Mouse (Mus musculus): ENCODE measurements around the gene E4f1. TPM values are rescaled to one million over a fixed set of nuclear protein-coding genes. Genes with fewer than 3 reads are reported as not detected.

The E4f1 gene
- polyA plus RNA-seq, 1 experiment: 79.4 TPM

DNA sequence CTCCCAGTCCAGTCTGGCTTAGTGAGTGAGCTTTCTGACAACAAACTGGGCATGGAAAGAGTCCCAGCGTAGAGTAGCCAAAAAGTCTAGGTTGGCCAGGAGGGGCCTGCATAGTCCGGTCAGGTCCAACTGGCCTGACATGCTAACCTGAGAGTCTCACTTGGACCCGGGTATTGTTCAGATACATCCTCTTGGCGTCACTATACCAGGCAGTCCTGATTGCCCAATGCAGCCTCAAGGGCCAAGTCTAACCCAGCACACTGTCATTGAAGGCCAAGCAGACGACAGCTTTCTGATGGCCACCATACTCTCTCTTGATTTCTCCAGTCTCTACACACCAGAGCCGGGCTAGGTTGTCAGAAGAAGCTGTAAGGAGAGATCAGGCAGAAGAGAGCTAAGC, 5.5 kb upstream of the E4f1 start:
- no peak for DNase-seq
- H3K27me3 ChIP-seq (ENCODE audit: control insufficient read depth, insufficient read depth, low read length): no peaks in the 10 kb centered on the region
- peaks cover 24% of the 10 kb centered on the region for H3K4me1 ChIP-seq (ENCODE audit: control insufficient read depth, insufficient read depth, low read length)
- 85% methylated on average over 6 of the region's 6 CpGs for WGBS
- no peak overlapping the region for H3K4me3 ChIP-seq (replicated peaks; ENCODE audit: insufficient read depth, low read depth, low read length)
- H3K27ac ChIP-seq (ENCODE audit: insufficient read depth, low read length): no peak overlapping the region
- TF ChIP-seq CTCF (IDR thresholded peaks at IDR 0.05; ENCODE audit: borderline replicate concordance, insufficient read depth, low read depth, low read length) (no peak), POLR2A (IDR thresholded peaks at IDR 0.05; ENCODE audit: borderline replicate concordance, insufficient read depth, low read length) (no peak)

DNA sequence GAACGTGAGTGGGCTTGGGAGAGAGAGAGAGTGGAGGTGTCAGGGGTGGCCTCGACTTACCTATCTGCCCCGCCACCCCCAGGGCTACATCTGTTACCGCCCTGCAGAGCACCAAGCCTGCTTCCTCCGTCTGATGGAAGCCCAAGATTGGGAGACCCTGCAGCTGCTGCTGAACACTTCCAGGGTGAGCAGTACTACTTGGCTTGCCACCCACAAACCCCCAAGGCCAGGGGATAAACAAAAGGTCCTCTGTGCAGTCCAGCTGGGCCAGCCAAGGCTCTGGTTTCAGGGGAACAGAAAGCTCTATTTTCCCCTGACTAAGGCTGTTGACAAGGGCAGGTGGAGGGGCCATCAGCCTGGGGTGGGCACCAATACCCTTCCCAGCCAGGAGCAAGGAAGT, 4.4 kb upstream of the E4f1 start:
- DNase-seq: peak in 1 of 2 experiments; percentile 43
- no peak for TF ChIP-seq POLR2A (IDR thresholded peaks at IDR 0.05; ENCODE audit: borderline replicate concordance, insufficient read depth, low read length)
- no peak for TF ChIP-seq CTCF (IDR thresholded peaks at IDR 0.05; ENCODE audit: borderline replicate concordance, insufficient read depth, low read depth, low read length)
- H3K27me3 ChIP-seq (ENCODE audit: control insufficient read depth, insufficient read depth, low read length): no peaks in the 10 kb centered on the region
- H3K4me3 ChIP-seq (replicated peaks; ENCODE audit: insufficient read depth, low read depth, low read length): no peak overlapping the region
- peaks cover 24% of the 10 kb centered on the region for H3K4me1 ChIP-seq (ENCODE audit: control insufficient read depth, insufficient read depth, low read length)
- 71% methylated on average over 5 of the region's 5 CpGs for WGBS
- H3K27ac ChIP-seq (ENCODE audit: insufficient read depth, low read length): peak overlapping the region; percentile 23; the same call in 1 of the 2 replicates

DNA sequence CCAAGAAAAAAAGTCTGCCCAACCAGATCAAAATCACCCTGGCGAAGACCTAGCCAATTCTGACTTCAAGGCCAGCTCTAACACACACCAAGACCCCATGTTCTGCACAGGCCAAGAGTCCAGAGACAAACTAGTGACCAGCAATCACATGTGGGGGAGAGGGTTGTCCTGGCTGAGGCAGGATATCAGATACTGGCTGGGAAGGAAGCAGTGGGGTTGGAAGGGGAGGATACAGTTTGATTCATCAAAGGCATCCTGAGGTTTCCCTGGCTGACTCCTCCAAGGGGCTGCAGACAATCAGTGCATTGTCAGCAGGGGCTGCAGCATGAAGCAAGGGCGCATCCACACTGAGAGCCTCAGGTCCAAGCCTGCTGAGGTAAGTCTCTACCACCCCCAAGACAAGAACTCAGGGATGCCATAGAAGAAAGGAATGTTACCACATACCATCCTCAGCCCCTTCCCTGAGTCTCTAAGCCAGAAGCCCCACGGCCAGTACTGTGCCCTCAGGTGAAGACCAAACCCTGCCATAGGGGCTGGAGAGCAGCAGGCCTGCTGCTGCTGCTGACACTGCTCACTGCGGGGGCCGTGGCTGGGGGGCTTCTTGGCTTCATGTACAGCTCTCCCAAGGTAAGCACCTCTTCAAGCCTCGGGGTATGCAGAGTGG, 3.6 kb upstream of the E4f1 start, which contains the start of gene Bricd5:
Gene Bricd5 (plus strand): TSS at position 273 of the 664 bp plus-strand sequence.
- peak within 1 kb of the TSS; percentile 8; the same call in 1 of the 2 replicates for H3K27ac ChIP-seq (ENCODE audit: insufficient read depth, low read length)
- 67% methylated on average over 6 of the region's 6 CpGs for WGBS

DNA sequence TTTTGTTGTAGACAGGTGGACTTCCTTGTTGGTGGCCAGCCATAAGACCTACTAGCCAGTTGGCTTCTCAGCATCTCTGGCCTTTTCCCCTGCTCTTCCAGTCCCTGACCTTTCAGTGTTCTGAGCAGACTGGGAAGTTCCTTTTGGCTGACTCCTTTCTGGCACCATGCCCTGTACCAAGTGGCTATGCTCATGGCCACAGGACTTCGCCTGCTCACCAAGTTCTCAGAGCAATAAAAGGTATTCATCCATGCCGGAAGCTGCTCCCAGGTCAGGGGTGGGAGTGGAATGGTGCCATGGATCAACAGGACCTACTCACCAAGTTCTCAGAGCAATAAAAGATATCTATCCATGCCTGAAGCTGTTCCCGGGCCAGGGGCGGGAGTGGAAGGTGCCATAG, 2.4 kb upstream of the E4f1 start:
- WGBS: 24% methylated on average over 4 of the region's 4 CpGs
- peak; percentile 70 to 85 for DNase-seq

More for the DNA sequence above, 3.6 kb upstream of the E4f1 start, which contains the start of gene Bricd5:
- H3K4me3 ChIP-seq (replicated peaks; ENCODE audit: insufficient read depth, low read depth, low read length): peak within 1 kb of the TSS; percentile 3
- TF ChIP-seq POLR2A (IDR thresholded peaks at IDR 0.05; ENCODE audit: borderline replicate concordance, insufficient read depth, low read length) (no peak), CTCF (IDR thresholded peaks at IDR 0.05; ENCODE audit: borderline replicate concordance, insufficient read depth, low read depth, low read length) (no peak)
- no peaks in the 10 kb centered on the region for H3K27me3 ChIP-seq (ENCODE audit: control insufficient read depth, insufficient read depth, low read length)
- no peak for DNase-seq
- H3K4me1 ChIP-seq (ENCODE audit: control insufficient read depth, insufficient read depth, low read length): peaks cover 24% of the 10 kb centered on the region

DNA sequence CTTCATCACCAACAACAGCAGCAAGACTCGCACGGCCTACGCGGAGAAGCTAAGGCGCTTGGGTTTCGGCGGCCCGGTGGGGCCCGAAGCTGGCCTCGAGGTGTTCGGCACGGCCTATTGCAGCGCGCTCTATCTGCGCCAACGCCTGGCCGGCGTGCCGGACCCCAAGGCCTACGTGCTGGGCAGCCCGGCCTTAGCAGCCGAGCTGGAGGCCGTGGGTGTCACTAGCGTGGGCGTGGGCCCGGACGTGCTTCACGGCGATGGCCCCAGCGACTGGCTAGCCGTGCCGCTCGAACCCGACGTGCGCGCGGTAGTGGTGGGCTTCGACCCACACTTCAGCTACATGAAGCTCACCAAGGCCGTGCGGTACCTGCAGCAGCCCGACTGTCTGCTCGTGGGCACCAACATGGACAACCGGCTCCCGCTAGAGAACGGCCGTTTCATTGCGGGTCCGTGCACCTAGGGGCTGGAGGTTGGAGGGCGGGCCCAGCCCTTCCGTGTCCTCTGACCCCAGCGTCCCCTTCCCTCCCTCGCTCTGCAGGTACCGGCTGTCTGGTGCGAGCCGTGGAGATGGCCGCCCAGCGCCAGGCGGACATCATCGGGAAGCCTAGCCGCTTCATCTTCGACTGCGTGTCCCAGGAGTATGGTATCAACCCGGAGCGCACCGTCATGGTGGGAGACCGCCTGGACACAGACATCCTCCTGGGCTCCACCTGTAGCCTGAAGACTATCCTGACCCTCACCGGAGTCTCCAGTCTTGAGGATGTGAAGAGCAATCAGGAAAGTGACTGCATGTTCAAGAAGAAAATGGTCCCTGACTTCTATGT, 801 bp upstream of the E4f1 start:
- Histone ChIP-seq H3K27ac (ENCODE audit: insufficient read depth, low read length) (peak overlapping the region; percentile 67), H3K4me1 (ENCODE audit: control insufficient read depth, insufficient read depth, low read length) (peaks cover 10% of the 10 kb centered on the region), H3K4me3 (replicated peaks; ENCODE audit: insufficient read depth, low read depth, low read length) (peak overlapping the region; percentile 70), H3K27me3 (ENCODE audit: control insufficient read depth, insufficient read depth, low read length) (no peaks in the 10 kb centered on the region)
- DNase-seq: peak in 1 of 2 experiments; percentile 66
- under 1% methylated on average over 68 of the region's 68 CpGs for WGBS
- TF ChIP-seq CTCF (IDR thresholded peaks at IDR 0.05; ENCODE audit: borderline replicate concordance, insufficient read depth, low read depth, low read length) (no peak), POLR2A (IDR thresholded peaks at IDR 0.05; ENCODE audit: borderline replicate concordance, insufficient read depth, low read length) (no peak)

More for the DNA sequence above, 2.4 kb upstream of the E4f1 start:
- TF ChIP-seq POLR2A (IDR thresholded peaks at IDR 0.05; ENCODE audit: borderline replicate concordance, insufficient read depth, low read length) (no peak), CTCF (IDR thresholded peaks at IDR 0.05; ENCODE audit: borderline replicate concordance, insufficient read depth, low read depth, low read length) (no peak)
- Histone ChIP-seq H3K4me3 (replicated peaks; ENCODE audit: insufficient read depth, low read depth, low read length) (peak overlapping the region; percentile 3), H3K27ac (ENCODE audit: insufficient read depth, low read length) (no peak overlapping the region), H3K4me1 (ENCODE audit: control insufficient read depth, insufficient read depth, low read length) (peaks cover 17% of the 10 kb centered on the region), H3K27me3 (ENCODE audit: control insufficient read depth, insufficient read depth, low read length) (no peaks in the 10 kb centered on the region)

DNA sequence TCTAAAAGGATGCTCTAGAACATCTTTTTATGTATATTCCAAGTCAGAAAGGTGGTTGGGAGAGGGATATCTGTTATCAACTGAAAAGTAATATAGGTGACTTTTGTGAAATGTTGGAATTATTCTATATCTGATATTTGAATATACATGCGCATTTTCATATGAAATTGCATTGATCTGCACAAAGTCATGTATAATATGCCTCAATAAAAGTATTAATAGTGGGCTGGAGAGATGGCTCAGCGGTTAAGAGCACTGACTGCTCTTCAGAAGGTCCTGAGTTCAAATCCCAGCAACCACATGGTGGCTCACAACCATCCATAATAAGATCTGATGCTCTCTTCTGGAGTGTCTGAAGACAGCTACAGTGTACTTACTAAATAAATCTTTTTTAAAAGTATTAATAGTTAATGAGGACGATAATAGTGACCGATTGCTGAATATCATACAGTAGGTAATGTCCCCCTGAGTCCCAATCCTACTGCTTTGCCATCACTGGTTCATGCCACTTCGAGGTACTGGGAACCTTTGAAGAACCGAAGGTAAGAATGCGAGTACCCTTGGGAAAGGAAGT, 690 bp downstream of the E4f1 start:
- TF ChIP-seq CTCF (IDR thresholded peaks at IDR 0.05; ENCODE audit: borderline replicate concordance, insufficient read depth, low read depth, low read length) (no peak), POLR2A (IDR thresholded peaks at IDR 0.05; ENCODE audit: borderline replicate concordance, insufficient read depth, low read length) (no peak)
- WGBS: 17% methylated on average over 7 of the region's 7 CpGs
- peaks cover 10% of the 10 kb centered on the region for H3K4me1 ChIP-seq (ENCODE audit: control insufficient read depth, insufficient read depth, low read length)
- DNase-seq: no peak
- peak overlapping the region; percentile 50 for H3K27ac ChIP-seq (ENCODE audit: insufficient read depth, low read length)
- H3K4me3 ChIP-seq (replicated peaks; ENCODE audit: insufficient read depth, low read depth, low read length): peak overlapping the region; percentile 81
- H3K27me3 ChIP-seq (ENCODE audit: control insufficient read depth, insufficient read depth, low read length): no peaks in the 10 kb centered on the region

DNA sequence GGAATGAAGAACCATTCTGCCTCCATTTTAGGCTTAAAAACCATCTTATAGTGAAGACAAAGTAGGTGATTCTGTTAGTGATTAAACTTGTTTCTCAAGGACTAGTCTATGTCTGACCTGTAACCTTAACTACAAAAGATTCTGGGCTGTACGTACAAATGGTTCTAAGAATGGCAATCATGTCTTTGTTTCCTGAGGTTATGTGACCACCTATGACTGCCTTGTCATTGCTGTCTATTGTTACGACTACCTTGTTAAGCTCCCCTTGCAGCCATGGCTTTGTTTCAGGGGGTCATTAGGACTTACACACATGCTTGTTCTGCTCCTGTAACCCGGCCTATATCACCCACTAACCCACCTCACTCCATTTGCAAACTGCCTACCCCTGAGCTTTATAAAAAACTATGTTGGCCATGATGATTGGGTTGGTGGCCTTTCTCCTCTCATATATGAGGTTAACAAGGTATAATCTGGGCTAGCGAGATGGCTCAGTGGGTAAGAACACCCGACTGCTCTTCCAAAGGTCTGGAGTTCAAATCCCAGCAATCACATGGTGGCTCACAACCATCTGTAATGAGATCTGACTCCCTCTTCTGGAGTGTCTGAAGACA, 1.4 kb downstream of the E4f1 start:
- Histone ChIP-seq H3K27ac (ENCODE audit: insufficient read depth, low read length) (no peak overlapping the region), H3K4me3 (replicated peaks; ENCODE audit: insufficient read depth, low read depth, low read length) (no peak overlapping the region), H3K4me1 (ENCODE audit: control insufficient read depth, insufficient read depth, low read length) (peaks cover 10% of the 10 kb centered on the region), H3K27me3 (ENCODE audit: control insufficient read depth, insufficient read depth, low read length) (no peaks in the 10 kb centered on the region)
- TF ChIP-seq POLR2A (IDR thresholded peaks at IDR 0.05; ENCODE audit: borderline replicate concordance, insufficient read depth, low read length) (no peak), CTCF (IDR thresholded peaks at IDR 0.05; ENCODE audit: borderline replicate concordance, insufficient read depth, low read depth, low read length) (no peak)
- no peak for DNase-seq
- WGBS: 78% methylated on average over 5 of the region's 5 CpGs

Data from cerebellum, adult 2 months (tissue).